Mouse (Mus musculus): Measurements from ENCODE around the gene Tom1l2.

DNA sequence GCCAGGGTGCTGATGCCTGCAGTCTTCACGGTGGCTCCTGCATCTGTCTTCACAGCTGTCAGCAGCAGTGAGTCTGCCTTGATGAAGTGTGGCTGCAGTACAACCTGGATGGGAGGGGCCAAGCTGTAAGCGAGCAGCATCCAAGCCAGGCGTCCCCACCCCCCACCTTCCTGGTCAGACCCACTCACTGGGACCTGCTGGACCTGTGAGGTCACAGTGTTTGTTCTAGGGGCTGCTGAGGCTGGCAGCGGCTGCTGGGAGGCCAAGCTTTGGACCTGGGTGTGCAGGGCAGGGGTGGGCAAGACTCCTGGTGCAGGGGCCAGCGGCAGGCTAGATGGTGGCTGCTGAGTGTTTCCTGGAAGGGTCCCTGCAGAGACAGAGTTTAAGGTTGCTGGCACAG is 146.5 kb downstream of the Tom1l2 start:
- TF ChIP-seq CTCF (IDR thresholded peaks at IDR 0.05; ENCODE audit: low read depth) (no peak), EP300 (IDR thresholded peaks at IDR 0.05; ENCODE audit: low read depth) (no peak)
